Mouse (Mus musculus): ENCODE measurements at regions not wholly inside any gene's neighbourhood (a gene's known extent, or its start where the extent isn't known, plus 50 kb on each side); places are given as distances from the start of the nearest gene placed in this dataset.

DNA sequence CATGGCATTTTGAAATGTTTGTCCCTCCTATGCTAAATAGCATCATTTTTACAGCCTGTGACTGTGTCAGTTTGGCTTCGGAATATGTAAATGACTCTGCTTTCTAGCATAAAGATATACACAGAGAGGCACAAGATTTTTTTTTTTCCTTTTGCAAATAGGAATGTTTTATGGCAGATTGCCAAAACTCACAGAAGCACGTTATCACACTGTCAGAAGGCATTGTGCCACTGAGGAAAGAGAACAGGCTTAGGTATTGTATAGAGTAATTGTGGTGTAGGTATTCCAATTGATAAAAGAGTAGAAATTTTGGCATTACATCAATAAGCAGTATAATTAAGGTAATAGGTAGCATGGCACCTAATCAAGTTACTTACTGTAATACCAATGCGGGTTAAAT lies 988.5 kb upstream of the Tenm2 start:
- no peak for DNase-seq

DNA sequence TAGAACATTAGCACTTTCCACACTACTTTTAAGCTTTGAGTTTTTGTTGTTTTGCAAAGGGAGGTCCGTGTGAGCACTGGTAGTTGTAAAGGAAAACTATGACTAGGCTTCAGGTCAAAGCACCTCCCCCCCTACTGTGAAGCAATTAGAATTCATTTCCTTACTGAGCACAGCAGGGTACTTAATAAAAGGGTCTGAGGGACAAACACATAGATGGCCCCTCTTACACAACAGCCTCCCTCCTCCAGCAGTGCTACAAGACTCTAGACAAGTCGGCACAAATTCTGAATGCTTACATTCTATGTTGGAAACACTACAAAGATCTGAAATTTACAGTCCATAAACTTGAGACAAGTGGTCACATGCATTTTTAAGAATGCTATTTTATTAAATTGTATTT lies 967.6 kb upstream of the Tenm2 start:
- no peak for DNase-seq

DNA sequence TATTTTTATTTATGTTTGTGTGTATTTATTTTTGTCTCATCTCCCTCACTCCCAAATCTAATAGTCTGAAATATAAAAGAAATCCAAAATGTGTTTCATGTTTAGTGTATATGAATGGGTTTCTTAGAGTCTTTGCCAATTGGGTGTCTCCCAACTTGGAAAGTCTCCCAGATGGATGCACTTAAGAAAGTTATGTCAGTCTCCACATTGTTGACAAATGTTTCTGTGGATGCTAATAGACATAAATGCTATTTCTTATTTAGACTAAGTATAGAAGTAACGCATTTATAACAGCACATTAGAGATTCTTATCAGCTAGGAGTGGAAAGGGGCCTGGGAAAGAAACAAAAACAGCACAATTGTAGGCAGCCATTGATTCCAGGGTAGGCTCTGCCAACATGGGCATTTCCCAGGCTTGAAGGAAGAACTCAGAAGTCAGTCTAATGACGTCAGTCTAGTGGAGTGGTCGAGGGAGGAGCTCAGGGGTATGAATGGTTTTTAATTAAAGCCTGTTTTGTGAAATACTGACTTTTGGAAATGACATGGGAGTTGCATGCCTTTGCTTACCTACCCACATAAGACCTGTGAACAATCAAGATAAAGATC lies 965.5 kb upstream of the Tenm2 start:
- DNase-seq = no peak

DNA sequence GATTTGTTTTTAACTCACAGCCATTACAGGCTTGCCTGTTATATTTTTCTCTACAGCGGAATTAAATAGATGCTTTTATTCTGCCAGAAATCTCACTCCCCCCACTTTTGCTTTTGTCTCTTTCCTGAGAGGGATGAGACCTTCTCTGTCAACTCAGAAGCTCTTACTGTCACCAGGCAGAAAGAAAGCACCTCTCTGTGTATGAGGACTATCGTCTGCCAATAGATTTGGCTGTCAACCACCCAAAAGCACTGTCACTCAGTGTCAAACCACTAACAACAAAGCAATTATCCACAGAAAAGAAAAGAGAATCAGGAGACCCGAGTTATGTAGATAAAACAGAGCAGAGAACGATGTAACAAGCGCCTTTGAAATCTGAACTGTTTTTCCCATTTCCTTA lies 958.0 kb upstream of the Tenm2 start:
- DNase-seq = no peak

DNA sequence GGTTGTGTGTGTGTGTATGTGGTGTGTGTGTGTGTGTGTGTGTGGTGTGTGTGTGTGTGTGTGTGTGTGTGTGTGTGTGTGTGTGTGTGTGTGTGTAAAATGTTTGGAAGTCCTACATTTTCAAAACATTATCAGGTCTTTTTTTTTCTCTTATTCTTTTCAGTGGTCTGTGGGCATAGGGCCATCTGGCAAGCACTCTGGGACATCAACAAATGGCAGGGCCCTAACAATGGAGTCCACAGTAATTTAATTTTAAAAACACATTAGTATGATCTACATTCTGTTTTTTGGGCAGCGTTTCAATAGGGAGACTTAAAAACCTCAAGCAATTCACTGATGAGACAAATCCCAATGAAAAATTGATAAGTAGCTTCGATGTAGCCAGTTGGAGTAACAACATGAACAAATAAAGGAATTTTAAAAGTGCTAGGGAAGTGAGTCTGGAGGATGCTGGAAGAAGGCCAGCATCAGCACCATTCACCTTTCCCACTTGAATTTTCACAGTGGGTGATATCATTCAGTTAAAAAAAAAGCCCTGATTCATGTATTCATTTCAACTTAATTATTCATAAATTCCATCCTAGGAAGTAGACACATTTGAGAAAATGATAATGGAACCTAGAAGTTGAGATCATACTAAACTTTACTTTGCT lies 956.3 kb upstream of the Tenm2 start:
- no peak for DNase-seq

DNA sequence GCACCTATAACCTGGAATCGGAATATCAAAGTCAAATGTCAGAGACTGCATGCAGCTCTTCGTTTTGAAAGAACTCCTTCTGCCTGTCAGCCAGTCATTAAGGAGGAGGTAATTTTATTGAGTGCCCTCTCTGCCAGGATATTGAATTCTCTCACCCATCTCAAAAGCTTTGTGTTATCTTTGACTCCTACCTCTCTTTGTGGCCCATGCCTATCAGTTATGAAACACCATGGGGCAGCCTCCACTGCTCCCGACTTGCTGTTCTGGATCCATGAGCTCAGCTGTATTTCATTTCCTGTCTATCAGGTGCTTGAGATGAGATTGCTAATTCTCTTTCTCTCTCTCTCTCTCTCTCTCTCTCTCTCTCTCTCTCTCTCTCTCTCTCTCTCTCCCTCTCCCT lies 955.7 kb upstream of the Tenm2 start:
- DNase-seq = no peak

DNA sequence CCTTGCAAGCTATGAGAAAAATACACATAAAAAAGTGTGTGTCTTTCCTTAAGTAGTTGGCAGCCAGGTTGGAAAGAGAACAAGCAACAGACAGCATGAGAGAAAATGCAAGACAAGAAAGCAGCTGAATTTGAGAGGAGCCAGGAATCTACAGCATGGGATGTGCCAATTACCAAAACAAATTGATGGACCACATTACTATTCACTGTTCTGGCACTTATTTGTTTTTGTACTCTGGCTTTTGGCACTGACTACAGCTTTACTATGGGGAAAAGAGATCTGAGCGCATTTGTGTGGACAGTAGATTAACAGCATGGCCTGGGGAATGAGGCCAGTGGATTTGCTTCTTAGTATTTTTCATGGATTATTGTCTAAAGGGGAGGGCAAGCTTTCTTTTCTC lies 935.0 kb upstream of the Tenm2 start:
- no peak for DNase-seq

DNA sequence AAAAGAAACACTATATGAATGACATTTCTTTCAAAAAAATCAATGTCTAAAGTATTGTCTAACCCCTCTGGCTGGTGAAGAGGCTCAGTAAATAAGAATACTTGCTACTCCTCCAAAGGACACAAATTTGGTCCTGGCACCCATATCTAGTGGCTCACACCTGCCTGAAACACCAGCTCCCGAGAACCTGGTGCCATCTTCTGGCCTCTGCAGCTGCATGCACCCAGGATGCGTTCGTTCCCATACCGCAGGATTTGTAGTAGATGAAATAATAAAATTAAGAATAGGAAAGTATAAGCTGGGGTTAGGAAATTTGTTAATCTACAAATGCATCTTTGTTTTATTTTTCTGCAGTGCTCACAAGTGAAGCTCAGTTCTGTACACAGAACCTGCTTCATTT lies 922.5 kb upstream of the Tenm2 start:
- no peak for DNase-seq

DNA sequence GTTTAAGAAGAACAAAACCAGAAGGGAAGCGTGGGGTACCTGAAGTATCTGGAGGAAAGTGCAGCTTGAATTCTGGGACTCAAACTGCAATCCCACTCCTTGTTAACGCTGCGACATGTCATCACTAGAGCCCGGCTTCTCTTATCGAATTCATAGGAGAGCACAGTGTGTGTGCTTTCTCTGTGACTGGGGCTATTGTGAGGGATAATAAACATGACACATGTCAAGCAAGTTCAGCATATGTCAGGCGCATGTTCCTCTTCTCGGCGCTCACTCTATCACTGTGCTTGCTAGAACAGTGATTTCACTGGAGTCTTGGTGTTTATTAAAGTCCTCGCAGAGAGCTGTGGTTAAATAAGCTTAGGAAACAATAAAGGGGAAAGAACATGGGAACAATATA lies 921.2 kb upstream of the Tenm2 start:
- no peak for DNase-seq

DNA sequence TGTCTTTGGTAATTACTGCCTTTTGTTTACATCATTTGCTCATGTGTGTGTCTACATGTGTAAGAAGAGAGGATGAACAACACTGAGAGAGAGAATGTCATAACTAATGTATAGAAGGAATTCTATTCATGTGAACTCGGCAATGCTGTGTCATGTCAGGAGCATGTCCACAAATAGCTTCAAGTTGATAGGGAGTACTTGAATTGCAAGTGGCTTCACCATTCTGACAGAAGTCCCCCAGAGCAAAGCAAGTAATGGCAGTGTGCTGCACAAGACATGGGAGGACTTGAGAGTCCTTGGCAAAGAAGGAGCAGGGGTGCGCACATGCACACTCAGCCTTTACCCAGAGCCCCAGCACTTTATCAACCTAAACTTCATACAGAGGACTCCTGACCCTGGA lies 919.9 kb upstream of the Tenm2 start:
- no peak for DNase-seq

DNA sequence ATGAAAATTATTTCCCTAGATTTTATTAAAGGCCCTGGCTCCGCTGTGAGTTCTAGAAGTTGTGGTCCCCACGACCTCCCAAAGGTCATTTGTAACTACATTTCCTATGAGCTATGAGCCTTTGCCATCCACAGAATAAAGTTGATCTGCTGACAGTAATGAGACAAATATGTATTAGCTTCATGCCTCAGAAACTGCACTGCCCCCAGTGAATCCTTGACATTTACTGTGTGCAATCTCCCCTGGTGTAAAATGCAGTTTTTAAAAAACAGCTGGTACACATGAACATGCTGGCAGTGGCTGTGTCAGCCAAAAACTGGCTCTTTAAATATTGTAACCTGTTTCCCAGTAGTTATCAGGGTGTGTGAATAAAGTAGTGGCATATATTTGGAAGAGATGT lies 907.7 kb upstream of the Tenm2 start:
- DNase-seq = peak; percentile 25

DNA sequence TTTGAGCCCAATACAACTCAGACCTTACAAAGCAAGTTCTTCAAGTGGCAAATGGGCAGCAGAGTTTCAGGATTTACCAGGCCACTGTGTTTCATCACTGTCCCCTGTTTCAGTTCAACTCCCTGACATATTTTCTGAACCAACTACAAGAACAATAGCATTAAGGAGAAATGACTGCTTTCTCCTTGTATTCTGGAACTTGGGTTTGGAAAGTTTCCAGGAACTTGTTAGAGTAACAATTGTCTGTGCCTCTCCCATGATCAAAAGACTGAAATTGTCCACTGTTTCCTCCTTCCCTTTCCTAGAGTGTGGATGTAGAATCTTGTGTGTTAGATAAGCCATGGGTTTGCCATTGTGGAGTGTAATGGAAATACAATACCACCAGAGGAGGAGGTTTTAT lies 893.1 kb upstream of the Tenm2 start:
- DNase-seq = no peak

DNA sequence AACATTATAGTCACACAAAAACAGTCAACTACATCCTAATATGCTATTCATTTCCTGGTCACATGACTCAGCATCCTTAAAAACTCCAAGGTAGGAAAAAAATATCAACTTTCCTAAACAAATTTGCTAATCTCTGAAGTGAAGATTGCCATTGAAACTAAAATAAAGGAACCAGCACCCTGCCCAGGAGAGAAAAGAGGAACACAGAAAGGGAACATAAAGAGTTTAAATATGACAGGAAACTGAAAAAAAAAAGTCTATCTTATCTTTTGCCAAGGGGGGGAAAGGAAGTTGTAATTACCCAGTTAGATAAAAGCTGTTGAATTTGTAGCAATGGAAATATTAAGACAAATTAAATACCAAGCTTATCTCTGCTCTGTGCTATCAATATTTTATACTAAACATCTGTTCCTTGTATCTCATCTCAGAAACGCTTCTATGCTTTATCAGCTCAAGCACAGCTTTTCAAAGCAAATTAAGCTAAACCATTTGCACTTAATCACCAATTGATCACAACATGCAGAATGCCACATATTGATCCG lies 888.1 kb upstream of the Tenm2 start:
- DNase-seq = no peak

DNA sequence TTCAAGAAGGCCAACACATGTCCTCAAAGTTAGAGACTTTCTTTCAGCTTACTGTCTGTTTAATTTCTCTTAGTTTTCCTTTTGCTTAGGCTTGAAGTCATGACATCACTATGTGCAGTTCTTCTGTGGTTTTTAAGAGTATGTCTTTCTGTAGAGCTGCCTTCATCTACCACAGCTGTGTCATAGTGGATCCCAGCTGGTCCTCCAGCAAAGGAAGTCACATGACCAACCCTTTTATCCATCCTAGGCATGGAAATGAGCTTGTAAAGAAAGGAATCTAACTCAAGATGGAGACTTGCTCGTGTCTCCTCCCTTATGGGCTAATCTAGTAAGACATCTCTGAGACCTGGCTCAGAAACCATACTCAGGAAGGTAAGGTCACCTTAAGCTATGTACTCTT lies 886.7 kb upstream of the Tenm2 start:
- DNase-seq = no peak

DNA sequence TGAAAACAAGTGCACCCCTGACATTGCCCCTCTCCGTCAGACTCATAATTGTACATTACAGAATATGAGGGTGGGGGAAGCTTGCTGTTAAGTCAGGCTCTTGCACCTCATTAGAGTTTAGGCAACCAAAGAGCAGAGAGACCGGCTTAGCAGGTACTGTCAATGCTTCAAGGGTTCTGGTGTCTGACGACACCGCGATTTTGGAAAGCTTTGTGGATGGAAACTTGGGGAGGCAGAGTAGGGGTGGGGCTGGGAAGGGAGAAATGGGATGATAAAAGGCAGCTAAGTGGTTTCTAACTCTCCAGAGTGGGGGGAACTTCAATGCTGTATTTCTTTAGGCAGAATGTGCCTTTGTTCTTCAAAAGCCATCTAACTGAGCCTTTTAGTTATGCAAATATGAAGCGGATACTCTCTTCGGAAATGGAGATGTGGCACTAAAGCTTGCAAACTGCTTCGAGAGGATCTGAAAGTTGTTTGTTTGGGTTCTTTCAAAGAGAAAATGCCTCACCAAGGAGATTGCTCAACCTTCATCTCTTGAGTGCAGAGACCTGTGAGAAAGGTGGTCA lies 885.4 kb upstream of the Tenm2 start:
- no peak for DNase-seq

DNA sequence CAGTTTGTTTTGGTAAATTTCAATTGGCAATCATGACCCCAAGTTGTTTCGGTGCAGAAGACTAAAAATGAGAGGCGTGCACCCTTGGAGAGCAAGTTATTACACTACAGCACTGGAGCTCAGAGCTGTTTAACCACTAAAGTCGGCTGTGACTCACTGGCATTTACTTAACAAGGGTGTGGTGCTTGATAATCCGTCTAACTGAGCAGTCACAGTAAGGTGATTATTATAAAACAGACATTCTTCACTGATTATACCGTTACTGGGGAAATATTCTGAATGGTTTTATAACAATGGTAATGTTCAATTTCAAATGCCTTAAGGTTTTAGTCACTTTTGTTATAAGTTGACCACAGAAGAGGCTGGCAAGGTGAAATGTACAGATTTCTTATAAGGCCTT lies 882.0 kb upstream of the Tenm2 start:
- no peak for DNase-seq

DNA sequence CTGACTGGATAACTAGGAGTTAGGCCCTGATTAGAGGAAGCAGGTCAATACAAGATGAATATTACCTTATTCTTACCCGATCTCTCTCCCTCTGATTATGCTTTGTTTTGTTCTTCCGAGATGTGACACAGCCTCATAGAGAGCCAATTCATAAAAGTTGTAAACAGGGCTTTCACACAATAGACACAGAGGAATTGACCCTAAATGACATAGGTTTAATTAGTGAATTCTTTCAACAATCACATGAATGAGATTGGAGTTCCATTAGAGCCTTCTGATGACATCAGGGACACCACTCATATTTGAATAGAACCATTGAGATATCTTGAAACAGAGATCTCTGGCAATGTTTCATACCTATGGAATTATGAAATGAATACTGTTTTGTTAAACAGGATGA lies 856.4 kb upstream of the Tenm2 start:
- no peak for DNase-seq

DNA sequence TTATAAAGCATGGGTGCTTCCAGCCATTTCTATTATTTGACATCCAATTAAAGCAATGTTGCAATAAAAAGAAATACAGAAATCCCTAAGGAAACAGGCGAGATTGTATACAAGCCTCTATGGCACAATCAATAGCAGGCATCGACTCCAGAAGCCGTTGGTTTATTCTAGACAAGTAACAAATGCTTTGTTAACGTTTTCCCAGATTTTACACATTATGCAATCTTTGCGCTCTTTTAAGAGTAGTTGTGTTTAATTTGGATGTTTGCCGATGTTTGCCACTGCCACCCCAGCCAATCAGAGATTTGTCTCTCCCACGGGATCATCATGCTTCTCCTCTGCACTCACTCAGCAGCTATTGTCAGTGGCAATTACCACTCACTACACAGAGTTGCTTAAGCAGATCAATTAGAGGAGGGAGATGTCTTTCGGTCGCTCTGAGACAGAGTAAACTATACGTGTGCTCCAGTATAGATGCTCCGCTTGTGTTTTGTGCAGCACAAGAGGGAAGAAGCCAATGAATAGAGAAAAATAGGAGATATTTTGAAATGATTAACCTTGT lies 839.5 kb upstream of the Tenm2 start:
- DNase-seq = peak; percentile 3

DNA sequence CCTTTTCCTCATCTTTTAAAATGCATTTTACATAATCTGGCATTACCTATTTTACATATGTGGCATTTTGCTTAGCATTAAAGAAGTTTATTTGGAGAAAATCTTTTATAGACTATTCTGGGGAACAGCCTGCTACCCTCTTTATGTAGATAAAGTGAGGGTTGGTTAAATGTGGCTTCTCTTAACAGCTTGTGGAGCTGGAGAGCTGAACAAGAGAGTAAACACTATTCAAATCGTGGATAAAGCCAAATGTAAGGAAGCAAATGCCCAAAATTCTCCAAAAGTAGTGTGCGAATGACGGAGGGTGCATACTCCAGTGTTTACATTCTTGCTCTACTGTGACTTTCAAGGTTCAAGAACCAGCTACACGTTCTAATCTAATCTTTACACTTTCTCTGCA lies 833.9 kb upstream of the Tenm2 start:
- DNase-seq = no peak

DNA sequence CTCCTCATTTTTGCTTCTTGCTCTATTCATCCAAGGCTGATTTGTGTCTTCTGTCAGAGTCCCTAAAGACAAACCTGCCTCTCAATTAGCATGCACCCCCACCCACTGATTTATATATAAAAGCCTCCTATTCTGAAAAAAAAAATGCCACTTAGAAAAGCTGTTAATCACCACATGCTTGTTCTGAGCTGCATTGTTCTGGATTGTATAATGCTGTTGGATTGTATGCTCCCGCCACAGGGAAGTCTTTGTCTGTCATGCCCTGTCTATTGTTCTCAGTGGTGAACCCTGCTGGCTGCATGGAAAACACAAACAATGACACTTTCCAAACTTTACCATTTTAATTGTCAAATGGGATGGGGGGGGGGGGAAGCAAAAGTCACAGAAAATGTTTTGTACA lies 831.9 kb upstream of the Tenm2 start:
- no peak for DNase-seq

DNA sequence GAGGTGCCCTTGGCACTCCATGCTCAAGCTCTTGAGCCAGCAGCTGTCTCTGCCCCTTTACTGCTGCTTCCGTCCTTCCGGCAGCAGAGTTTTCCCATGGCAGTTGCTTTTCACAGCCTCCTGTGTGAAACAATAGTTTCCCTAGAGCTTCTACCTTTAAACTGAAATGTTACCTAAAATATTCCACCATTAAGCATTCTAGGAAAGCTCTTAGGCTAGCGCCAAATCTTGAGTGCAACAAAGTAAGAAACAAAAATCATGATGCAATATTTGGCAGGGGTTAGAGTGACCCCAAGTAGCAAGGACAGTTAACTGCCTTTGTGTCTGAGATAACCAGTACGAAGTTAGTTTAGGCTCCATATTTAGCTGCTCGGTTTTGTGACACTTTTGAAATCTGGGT lies 830.3 kb upstream of the Tenm2 start:
- DNase-seq = peak; percentile 3

DNA sequence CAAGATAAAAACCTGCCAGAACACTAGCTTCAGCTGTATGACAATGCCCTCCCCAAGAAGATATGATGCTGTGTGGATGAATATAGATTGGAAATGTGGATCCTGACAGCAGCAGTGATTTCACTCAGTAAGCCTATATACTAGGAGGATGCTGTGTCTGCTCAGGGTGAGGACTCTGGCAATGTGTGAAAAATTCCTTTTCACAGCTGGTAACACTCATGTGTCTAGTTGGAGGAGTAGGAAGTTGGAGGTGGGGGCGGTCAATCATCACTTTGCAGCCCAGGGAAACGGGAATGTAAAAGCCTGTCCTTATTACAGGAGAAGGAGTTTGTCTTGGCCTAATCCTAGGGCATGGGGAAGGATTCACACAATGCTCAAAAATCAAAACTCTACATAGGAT lies 824.3 kb upstream of the Tenm2 start:
- DNase-seq = no peak

DNA sequence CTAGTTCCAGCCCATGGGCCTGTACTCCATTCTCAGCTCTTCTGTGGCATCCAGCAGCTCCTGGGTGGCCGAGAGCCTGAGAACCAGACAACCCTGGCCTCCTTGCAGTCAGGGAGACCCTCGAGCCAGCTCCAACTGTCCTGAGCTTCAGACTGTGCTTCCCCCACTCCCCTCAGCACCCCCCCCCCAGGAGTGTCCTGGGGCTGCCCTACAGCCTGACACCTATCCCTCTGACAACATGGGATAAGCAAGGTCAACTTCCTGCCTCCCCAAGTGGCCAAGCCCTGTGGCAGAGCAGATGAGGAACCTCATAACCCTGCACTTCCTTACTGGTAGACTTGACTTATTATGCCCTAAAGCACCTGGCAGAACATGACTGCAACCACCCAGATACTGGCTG lies 823.1 kb upstream of the Tenm2 start:
- DNase-seq = no peak

DNA sequence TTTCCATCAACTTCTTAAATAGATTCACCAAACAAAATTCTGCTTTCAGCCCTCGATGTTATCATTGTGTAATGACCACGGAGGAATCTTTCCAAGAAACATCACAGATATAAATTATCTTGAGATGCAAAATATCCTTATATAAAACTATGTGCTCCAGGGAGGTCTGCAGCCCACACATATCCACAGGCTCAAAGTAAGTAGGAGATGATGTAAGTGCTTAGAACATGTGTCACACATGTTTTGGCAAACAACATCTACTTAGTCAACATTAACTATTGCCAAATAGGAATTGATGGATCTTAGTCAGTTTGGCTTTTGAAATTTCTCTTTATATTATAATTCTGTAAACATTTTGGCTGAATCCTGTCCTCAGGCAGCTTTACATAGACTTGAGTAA lies 800.8 kb upstream of the Tenm2 start:
- no peak for DNase-seq

Measured in adrenal gland, postnatal 10 days (tissue).